Mouse (Mus musculus) kidney, adult 2 months (tissue): Measurements from ENCODE around the gene Unk. TPM values are rescaled to one million over a fixed set of nuclear protein-coding genes. Genes with fewer than 3 reads are reported as not detected.
"Not testable (repeated sequence)": the region's sequence is repeated elsewhere in the genome, so short reads cannot be mapped to it uniquely, and the experiment has no call there.

Experiments used
- DNase-seq: peaks from one replicate; pipeline ENCODE4 v3.0.0; 2021
- H3K27ac ChIP-seq: fragments of 200-500 bp; 2 replicates; pipeline ENCODE4 v1.5.1; 2012; ENCODE audit warnings: low read depth, low read length, control low read depth, inconsistent platforms; ENCODE audit not compliant: insufficient read depth
- H3K27me3 ChIP-seq: fragments of 200-500 bp; replicated peaks from 2 replicates; pipeline ENCODE4 v1.6.1; 2012; ENCODE audit warnings: mild to moderate bottlenecking, moderate library complexity, low read length, inconsistent platforms; ENCODE audit not compliant: control insufficient read depth, insufficient read depth
- H3K36me3 ChIP-seq: fragments of 200-500 bp; 2 replicates; pipeline ENCODE4 v1.6.1; 2012; ENCODE audit warnings: mild to moderate bottlenecking, moderate library complexity, low read length, inconsistent platforms; ENCODE audit not compliant: control insufficient read depth, insufficient read depth
- H3K4me1 ChIP-seq: fragments of 200-500 bp; 2 replicates; pipeline ENCODE4 v1.6.1; 2011; ENCODE audit warnings: low read length; ENCODE audit not compliant: control insufficient read depth, insufficient read depth
- H3K4me3 ChIP-seq: fragments of 200-500 bp; 2 replicates; pipeline ENCODE4 v1.5.1; 2011; ENCODE audit warnings: mild to moderate bottlenecking, low read depth, low read length, control low read depth; ENCODE audit not compliant: insufficient read depth
- CTCF ChIP-seq: fragments of 200-500 bp; conservative IDR thresholded peaks from 2 replicates; pipeline ENCODE4 v1.5.1; 2011; ENCODE audit warnings: low read depth, mild to moderate bottlenecking, control low read depth, low read length, moderate library complexity, mixed read lengths; ENCODE audit not compliant: insufficient read depth, insufficient read length
- POLR2A ChIP-seq: fragments of 200-500 bp; IDR thresholded peaks from one replicate; pipeline ENCODE4 v1.6.1; 2011; ENCODE audit warnings: low read depth, low read length, control low read depth
- WGBS: fragments of 180-500 bp; shearing (Covaris S2); methylation state at CpG from one replicate; pipeline ENCODE4 v1.1.7; 2018; 5-methylcytosine and 5-hydroxymethylcytosine counted together
- polyA plus RNA-seq: library from polyadenylated mRNA; depleted of rRNA; stranded (reverse); fragments of >200 nt; gene quantifications from 2 replicates; pipeline ENCODE4 v1.2.3, GENCODE M21; 2012

Gene Unk
- polyA plus RNA-seq, 1 experiment = 22.1 TPM

- peaks cover 9% of the 10 kb centered on the region; the same call in 1 of the 2 replicates for H3K4me1 ChIP-seq
- DNase-seq = peak; percentile 38
- H3K27me3 ChIP-seq = no peaks in the 10 kb centered on the region
- H3K36me3 ChIP-seq = no peaks in the 10 kb centered on the region
- H3K27ac ChIP-seq = no peak overlapping the region
- WGBS = 62% methylated on average over 6 of the region's 6 CpGs
- TF ChIP-seq CTCF = no peak
- no peak for TF ChIP-seq POLR2A
- H3K4me3 ChIP-seq = no peak overlapping the region
Observed at GRCm38 (mm10) chr11:116091591-116091990, 61.5 kb downstream of the Unk start.

DNA sequence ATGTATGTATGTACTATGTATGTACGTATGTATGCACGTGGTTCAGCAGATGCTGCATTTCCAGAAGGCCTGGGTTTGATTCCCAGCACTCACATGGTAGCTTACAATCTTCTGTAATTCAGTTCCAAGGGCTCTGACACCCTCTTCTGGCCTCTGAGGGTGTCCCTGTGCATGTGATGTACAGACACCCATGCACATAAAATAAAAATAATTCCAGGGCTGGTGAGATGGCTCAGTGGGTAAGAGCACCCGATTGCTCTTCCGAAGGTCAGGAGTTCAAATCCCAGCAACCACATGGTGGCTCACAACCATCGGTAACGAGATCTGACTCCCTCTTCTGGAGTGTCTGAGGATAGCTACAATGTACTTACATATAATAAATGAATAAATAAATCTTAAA, 62.8 kb downstream of the Unk start:
- WGBS = 86% methylated on average over 6 of the region's 6 CpGs
- DNase-seq, H3K27me3 ChIP-seq, H3K36me3 ChIP-seq, H3K4me3 ChIP-seq, H3K27ac ChIP-seq, H3K4me1 ChIP-seq: not testable (repeated sequence)

DNA sequence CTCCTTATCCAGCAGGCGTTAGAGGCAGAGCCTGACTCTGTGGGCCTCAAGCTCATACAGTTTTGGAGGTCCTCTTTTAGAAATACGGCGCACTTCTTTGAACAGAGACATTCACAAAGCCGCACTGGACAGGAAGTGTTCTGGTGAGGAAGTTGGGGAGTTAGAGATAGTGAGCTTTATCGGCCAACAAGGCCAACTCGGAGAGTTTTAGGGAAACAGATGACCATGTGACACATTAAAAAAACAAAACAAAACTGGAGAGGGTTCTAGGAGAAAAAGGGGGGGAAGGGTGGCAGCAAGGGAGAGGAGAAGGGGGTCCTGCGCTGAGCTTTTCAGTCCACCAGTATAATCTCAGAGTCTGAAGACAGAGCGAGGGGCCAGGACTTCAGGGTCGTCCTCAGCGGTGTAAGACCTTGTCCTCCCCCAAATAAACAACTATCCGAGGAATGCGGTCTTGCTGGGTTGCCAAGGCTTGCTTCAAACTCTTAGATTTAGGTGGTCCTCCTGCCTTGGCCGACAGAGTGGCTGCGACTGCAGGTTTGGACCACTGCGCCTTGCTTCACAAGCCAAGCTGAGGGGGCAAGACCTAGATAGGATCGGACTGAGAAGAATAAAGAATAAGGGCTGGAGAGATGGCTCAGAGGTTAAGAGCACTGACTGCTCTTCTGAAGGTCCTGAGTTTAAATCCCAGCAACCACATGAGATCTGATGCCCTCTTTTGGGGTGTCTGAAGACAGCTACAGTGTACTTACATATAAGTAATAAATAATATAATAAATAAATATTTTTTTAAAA, 63.8 kb downstream of the Unk start:
- TF ChIP-seq CTCF = no peak
- no peak for TF ChIP-seq POLR2A
- Histone ChIP-seq H3K27me3 (no peaks in the 10 kb centered on the region), H3K4me3 (no peak overlapping the region), H3K27ac (peak overlapping the region; percentile 76), H3K36me3 (no peaks in the 10 kb centered on the region), H3K4me1 (peaks cover 10% of the 10 kb centered on the region; the same call in 1 of the 2 replicates)
- peak; percentile 60 for DNase-seq
- WGBS = 48% methylated on average over 16 of the region's 16 CpGs

GRCm38 (mm10) chr11:116095573-116095972, 65.5 kb downstream of the Unk start:
- TF ChIP-seq CTCF (no peak), POLR2A (no peak)

GRCm38 (mm10) chr11:116096213-116097108, 66.3 kb downstream of the Unk start:
- H3K36me3 ChIP-seq = no peaks in the 10 kb centered on the region
- no peaks in the 10 kb centered on the region for H3K27me3 ChIP-seq
- H3K27ac ChIP-seq = no peak overlapping the region
- WGBS = 84% methylated on average over 5 of the region's 5 CpGs
- peaks cover 24% of the 10 kb centered on the region for H3K4me1 ChIP-seq
- peak; percentile 29 for DNase-seq
- H3K4me3 ChIP-seq = no peak overlapping the region
- TF ChIP-seq CTCF (peak; percentile 54), POLR2A (no peak)

More at GRCm38 (mm10) chr11:116095573-116095972, 65.5 kb downstream of the Unk start:
- peak; percentile 92 for DNase-seq
- 46% methylated on average over 3 of the region's 3 CpGs for WGBS
- Histone ChIP-seq H3K27ac (peak overlapping the region; percentile 62), H3K4me3 (no peak overlapping the region), H3K36me3 (no peaks in the 10 kb centered on the region), H3K4me1 (peaks cover 16% of the 10 kb centered on the region), H3K27me3 (no peaks in the 10 kb centered on the region)

DNA sequence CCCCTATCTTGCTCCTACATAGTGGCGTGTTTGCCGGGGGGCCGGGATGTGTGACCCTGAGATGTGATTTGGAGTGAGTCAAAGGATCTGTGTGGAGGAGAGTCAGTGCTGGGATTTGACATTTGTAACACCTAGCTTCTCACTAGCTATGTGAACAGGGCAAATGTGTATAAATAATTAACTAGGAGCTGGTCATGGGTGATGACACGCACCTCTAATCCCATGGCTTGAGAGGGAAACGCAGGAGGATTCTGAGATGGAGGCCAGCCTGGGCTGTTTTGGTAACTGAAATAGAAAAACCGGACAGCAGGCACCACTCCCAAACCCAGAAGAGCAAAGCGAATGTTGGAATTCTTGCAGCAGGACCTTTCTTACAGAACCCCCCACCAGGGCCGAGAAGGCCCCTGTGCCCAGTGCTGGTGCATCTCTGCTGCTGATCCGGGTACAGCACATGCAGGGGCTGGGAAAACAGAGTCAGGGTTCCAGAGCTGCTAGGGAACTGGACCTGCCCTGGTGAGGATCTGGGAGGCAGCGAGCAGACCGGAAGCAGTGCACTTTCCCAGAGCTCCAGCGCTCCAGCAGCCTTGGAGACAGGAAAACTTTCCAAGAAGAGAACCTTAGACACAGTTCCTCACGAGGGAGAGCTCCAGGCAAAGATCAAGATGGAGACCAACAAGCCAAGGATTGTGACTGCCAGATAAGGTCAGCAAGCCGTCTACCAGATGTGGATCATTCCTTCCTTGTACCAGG, 68.8 kb downstream of the Unk start:
- TF ChIP-seq POLR2A (peak; percentile 17), CTCF (no peak)
- H3K4me1 ChIP-seq = peaks cover 39% of the 10 kb centered on the region
- H3K36me3 ChIP-seq = no peaks in the 10 kb centered on the region
- peak; percentile 88 for DNase-seq
- H3K27me3 ChIP-seq = no peaks in the 10 kb centered on the region
- H3K4me3 ChIP-seq = peak overlapping the region; percentile 52
- peak overlapping the region; percentile 95 for H3K27ac ChIP-seq
- WGBS = 13% methylated on average over 14 of the region's 14 CpGs
